Mouse (Mus musculus): ENCODE data around the gene Plekhb2.

GRCm38 (mm10) chr1:34850343-34851136 is 764 bp downstream of the Plekhb2 start:
- no peak for TF ChIP-seq POLR2A (IDR thresholded peaks at IDR 0.05; ENCODE audit: borderline replicate concordance, extremely low read depth, low read depth, low read length)
- TF ChIP-seq CTCF (IDR thresholded peaks at IDR 0.05; ENCODE audit: insufficient read depth, low read length), result no peak
